Mouse (Mus musculus) heart, embryonic 14.5 days (tissue): ENCODE measurements around the gene Znrf2. TPM values are rescaled to one million over a fixed set of nuclear protein-coding genes. Genes with fewer than 3 reads are reported as not detected.
"Not testable (repeated sequence)": the region's sequence is repeated elsewhere in the genome, so short reads cannot be mapped to it uniquely, and the experiment has no call there.

Experiments used
- ATAC-seq: fragments of 200-750 bp; cut with Nextera tagmentation; 2 replicates; pipeline ENCODE4 v1.8.0; 2017; ENCODE audit warnings: low read depth, moderate TSS enrichment; ENCODE audit not compliant: insufficient number of reproducible peaks, insufficient read depth, low FRiP score
- H3K27ac ChIP-seq, 2 experiments: fragments of 200-500 bp in 1 of 2; fragments of 300-500 bp in 1 of 2; sonication (generic) in 1 of 2; replicated peaks in 1 of 2; 2 replicates each; pipeline ENCODE4 v1.5.1; 2012 to 2014; ENCODE audit warnings: low read depth in 2 of 2, low read length in 2 of 2, control low read depth in 1 of 2, mild to moderate bottlenecking in 1 of 2, mixed read lengths in 1 of 2; ENCODE audit not compliant: control insufficient read depth in 1 of 2, insufficient read depth in 1 of 2
- H3K27me3 ChIP-seq: fragments of 300-500 bp; sonication (generic); 2 replicates; pipeline ENCODE4 v1.6.1; 2014; ENCODE audit warnings: mild to moderate bottlenecking, low read length, control low read depth; ENCODE audit not compliant: control insufficient read depth, insufficient read depth
- H3K36me3 ChIP-seq: fragments of 300-500 bp; sonication (generic); 2 replicates; pipeline ENCODE4 v1.6.1; 2014; ENCODE audit warnings: mild to moderate bottlenecking, control low read depth, low read length, mixed read lengths; ENCODE audit not compliant: control insufficient read depth, insufficient read depth
- H3K4me1 ChIP-seq, 2 experiments: fragments of 200-500 bp in 1 of 2; fragments of 300-500 bp in 1 of 2; sonication (generic) in 1 of 2; 2 replicates each; pipeline ENCODE4 v1.6.1; 2012 to 2014; ENCODE audit warnings: low read length in 2 of 2, control low read depth in 1 of 2, mixed read lengths in 1 of 2; ENCODE audit not compliant: control insufficient read depth in 2 of 2, insufficient read depth in 2 of 2
- H3K4me2 ChIP-seq: fragments of 300-500 bp; sonication (generic); 2 replicates; pipeline ENCODE4 v1.6.1; 2014; ENCODE audit warnings: mild to moderate bottlenecking, low read length
- H3K4me3 ChIP-seq, 2 experiments: fragments of 200-500 bp in 1 of 2; fragments of 300-500 bp in 1 of 2; sonication (generic) in 1 of 2; 2 replicates each; pipeline ENCODE4 v1.5.1; 2012 to 2014; ENCODE audit warnings: low read length in 2 of 2, mild to moderate bottlenecking in 2 of 2, control low read depth in 1 of 2, low read depth in 1 of 2, moderate library complexity in 1 of 2; ENCODE audit not compliant: control insufficient read depth in 1 of 2, insufficient read depth in 1 of 2
- H3K9ac ChIP-seq: fragments of 300-500 bp; sonication (generic); 2 replicates; pipeline ENCODE4 v1.6.1; 2014; ENCODE audit warnings: mild to moderate bottlenecking, low read length
- H3K9me3 ChIP-seq: fragments of 300-500 bp; sonication (generic); 2 replicates; pipeline ENCODE4 v1.6.1; 2016; ENCODE audit warnings: low read length, control low read depth; ENCODE audit not compliant: control insufficient read depth
- WGBS: fragments of 180-500 bp; shearing (Covaris S2); extraction: QIAGEN DNeasy Blood & Tissue Kit; methylation state at CpG from one replicate; pipeline ENCODE4 v1.1.7; 2014; 5-methylcytosine and 5-hydroxymethylcytosine counted together
- polyA plus RNA-seq: library from polyadenylated mRNA; unstranded; fragments of >200 nt; fragmentation: Nextera tagmentation; extraction: Ambion mirVana; gene quantifications from 2 replicates; pipeline ENCODE4 v1.2.1, GENCODE M21; 2014

The Znrf2 gene
- polyA plus RNA-seq, 1 experiment from 2014 or later, result 3.8 TPM

GRCm38 (mm10) chr6:54851778-54852177, 35.1 kb downstream of the Znrf2 start:
- no peak for ATAC-seq
- WGBS, result 24% methylated on average over 4 of the region's 4 CpGs
- H3K27me3 ChIP-seq, result no peaks in the 10 kb centered on the region
- peaks cover 11 to 36% of the 10 kb centered on the region in 2 experiments for H3K4me1 ChIP-seq
- H3K4me3 ChIP-seq, result no peak overlapping the region
- H3K9me3 ChIP-seq, result no peaks in the 10 kb centered on the region
- peak overlapping the region; percentile 25; the same call in 1 of the 2 replicates for H3K9ac ChIP-seq
- H3K27ac ChIP-seq, result peak overlapping the region; percentile 9 to 59; a peak in 3 of 4 replicates
- peak overlapping the region; percentile 47 for H3K4me2 ChIP-seq
- H3K36me3 ChIP-seq, result no peaks in the 10 kb centered on the region

GRCm38 (mm10) chr6:54852669-54853068, 36.0 kb downstream of the Znrf2 start:
- no peak overlapping the region for H3K4me3 ChIP-seq
- H3K9me3 ChIP-seq, result no peaks in the 10 kb centered on the region
- no peaks in the 10 kb centered on the region for H3K27me3 ChIP-seq
- no peak overlapping the region for H3K9ac ChIP-seq
- peaks cover 11 to 36% of the 10 kb centered on the region in 2 experiments for H3K4me1 ChIP-seq
- H3K27ac ChIP-seq, result no peak overlapping the region
- no peak for ATAC-seq
- H3K4me2 ChIP-seq, result no peak overlapping the region
- WGBS, result 14% methylated on average over 2 of the region's 3 CpGs
- no peaks in the 10 kb centered on the region for H3K36me3 ChIP-seq

GRCm38 (mm10) chr6:54854859-54855258, 38.1 kb downstream of the Znrf2 start:
- no peak for ATAC-seq
- H3K4me3 ChIP-seq, result no peak overlapping the region
- H3K9ac ChIP-seq, result no peak overlapping the region
- H3K4me2 ChIP-seq, result no peak overlapping the region
- H3K27ac ChIP-seq, result no peak overlapping the region
- peaks cover 11 to 30% of the 10 kb centered on the region in 2 experiments for H3K4me1 ChIP-seq
- no peaks in the 10 kb centered on the region for H3K36me3 ChIP-seq
- H3K27me3 ChIP-seq, result no peaks in the 10 kb centered on the region
- 53% methylated on average over 4 of the region's 4 CpGs for WGBS
- no peaks in the 10 kb centered on the region for H3K9me3 ChIP-seq

GRCm38 (mm10) chr6:54855801-54856583, 39.3 kb downstream of the Znrf2 start:
- ATAC-seq, result no peak
- WGBS, result 75% methylated on average over 4 of the region's 4 CpGs
- no peak overlapping the region for H3K9ac ChIP-seq
- no peaks in the 10 kb centered on the region for H3K36me3 ChIP-seq
- no peak overlapping the region for H3K27ac ChIP-seq
- H3K4me1 ChIP-seq, result peaks cover 11 to 25% of the 10 kb centered on the region in 2 experiments
- H3K4me2 ChIP-seq, result no peak overlapping the region
- H3K27me3 ChIP-seq, result no peaks in the 10 kb centered on the region
- H3K9me3 ChIP-seq, result no peaks in the 10 kb centered on the region
- H3K4me3 ChIP-seq, result no peak overlapping the region

- H3K9me3 ChIP-seq, H3K36me3 ChIP-seq, H3K27ac ChIP-seq, H3K4me3 ChIP-seq, H3K4me2 ChIP-seq, ATAC-seq, H3K4me1 ChIP-seq, H3K9ac ChIP-seq, H3K27me3 ChIP-seq: not testable (repeated sequence)
- WGBS, result 91% methylated on average over 5 of the region's 5 CpGs
Measured at GRCm38 (mm10) chr6:54859159-54859558, 42.4 kb downstream of the Znrf2 start.

- no peak overlapping the region for H3K4me3 ChIP-seq
- no peak overlapping the region for H3K27ac ChIP-seq
- H3K9me3 ChIP-seq, result no peaks in the 10 kb centered on the region
- no peaks in the 10 kb centered on the region for H3K4me1 ChIP-seq
- no peak for ATAC-seq
- H3K4me2 ChIP-seq, result no peak overlapping the region
- no peaks in the 10 kb centered on the region for H3K27me3 ChIP-seq
- H3K9ac ChIP-seq, result no peak overlapping the region
- H3K36me3 ChIP-seq, result peaks cover 5% of the 10 kb centered on the region; the same call in 1 of the 2 replicates
Measured at GRCm38 (mm10) chr6:54860180-54860579, 43.5 kb downstream of the Znrf2 start.

- Histone ChIP-seq H3K4me1 (peaks cover 5 to 15% of the 10 kb centered on the region in 2 experiments), H3K4me2 (no peak overlapping the region), H3K9me3 (no peaks in the 10 kb centered on the region), H3K27me3 (no peaks in the 10 kb centered on the region), H3K9ac (no peak overlapping the region), H3K36me3 (peaks cover 5% of the 10 kb centered on the region; the same call in 1 of the 2 replicates), H3K27ac (peak overlapping the region; percentile 45 to 62; a peak in 3 of 4 replicates), H3K4me3 (no peak overlapping the region)
- ATAC-seq, result no peak
- 51% methylated on average over 5 of the region's 5 CpGs for WGBS
Measured at GRCm38 (mm10) chr6:54866731-54867410, 50.2 kb downstream of the Znrf2 start.
